Mouse (Mus musculus) midbrain, embryonic 14.5 days (tissue): ENCODE measurements around the gene Echs1. TPM values are rescaled to one million over a fixed set of nuclear protein-coding genes. Genes with fewer than 3 reads are reported as not detected.

ENCODE experiments used
- ATAC-seq: fragments of 200-750 bp; cut with Nextera tagmentation; 2 replicates; pipeline ENCODE4 v1.8.0; 2017; ENCODE audit warnings: moderate number of reproducible peaks, moderate library complexity; ENCODE audit not compliant: low FRiP score, low TSS enrichment
- DNase-seq: peaks from one replicate; pipeline ENCODE4 v3.0.0-alpha.2; 2015
- H3K27ac ChIP-seq: fragments of 300-500 bp; sonication (generic); replicated peaks from 2 replicates; pipeline ENCODE4 v1.5.1; 2014; ENCODE audit warnings: mild to moderate bottlenecking, low read depth, low read length, moderate library complexity
- H3K27me3 ChIP-seq: fragments of 300-500 bp; sonication (generic); 2 replicates; pipeline ENCODE4 v1.6.1; 2014; ENCODE audit warnings: low read length, control low read depth, mixed read lengths; ENCODE audit not compliant: control insufficient read depth, insufficient read depth
- H3K36me3 ChIP-seq: fragments of 300-500 bp; sonication (generic); 2 replicates; pipeline ENCODE4 v1.6.1; 2014; ENCODE audit warnings: low read length, control low read depth; ENCODE audit not compliant: control insufficient read depth, insufficient read depth
- H3K4me1 ChIP-seq: fragments of 300-500 bp; sonication (generic); 2 replicates; pipeline ENCODE4 v1.6.1; 2014; ENCODE audit warnings: mild to moderate bottlenecking, antibody characterized with exemption, low read length, control low read depth; ENCODE audit not compliant: control insufficient read depth, insufficient read depth
- H3K4me2 ChIP-seq: fragments of 300-500 bp; sonication (generic); 2 replicates; pipeline ENCODE4 v1.6.1; 2014; ENCODE audit warnings: mild to moderate bottlenecking, low read length, moderate library complexity
- H3K4me3 ChIP-seq: fragments of 300-500 bp; sonication (generic); replicated peaks from 2 replicates; pipeline ENCODE4 v1.5.1; 2014; ENCODE audit warnings: low read depth, low read length
- H3K9ac ChIP-seq: fragments of 300-500 bp; sonication (generic); replicated peaks from 2 replicates; pipeline ENCODE4 v1.6.1; 2014; ENCODE audit warnings: mild to moderate bottlenecking, low read length, moderate library complexity
- H3K9me3 ChIP-seq: fragments of 300-500 bp; sonication (generic); 2 replicates; pipeline ENCODE4 v1.6.1; 2016; ENCODE audit warnings: low read length, control low read depth, mixed read lengths; ENCODE audit not compliant: control insufficient read depth
- WGBS: fragments of 180-500 bp; shearing (Covaris S2); extraction: QIAGEN DNeasy Blood & Tissue Kit; methylation state at CpG from one replicate; pipeline ENCODE4 v1.1.7; 2014; 5-methylcytosine and 5-hydroxymethylcytosine counted together
- polyA plus RNA-seq: library from polyadenylated mRNA; unstranded; fragments of >200 nt; fragmentation: Nextera tagmentation; extraction: Ambion mirVana; gene quantifications from 2 replicates; pipeline ENCODE4 v1.2.1, GENCODE M21; 2014

Gene Echs1
- polyA plus RNA-seq, 1 experiment from 2014 or later: 129 TPM

DNA sequence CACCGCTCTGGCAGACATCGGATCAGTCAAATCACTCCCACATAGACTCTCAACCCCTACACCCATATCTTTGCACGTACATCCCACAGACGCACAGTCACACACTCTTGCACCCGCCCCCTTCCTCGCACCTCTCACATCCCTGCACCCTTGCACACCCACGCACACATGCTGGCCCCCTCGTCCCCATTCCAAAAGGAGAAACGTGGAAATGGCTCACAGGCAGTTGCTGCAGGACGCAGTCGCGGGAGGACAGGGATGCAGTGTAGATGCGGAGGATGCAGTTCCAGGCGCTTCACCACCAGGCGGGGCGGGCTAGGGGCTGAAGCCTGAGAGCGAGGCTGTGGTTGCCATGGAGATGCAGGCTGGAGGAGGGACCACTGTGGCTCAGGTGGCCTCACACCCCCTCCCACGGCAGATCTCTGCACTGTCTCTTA lies 34.0 kb downstream of the Echs1 start, which contains the start of gene Caly:
Gene Caly (minus strand): TSS at position 307 of the 437 bp plus-strand sequence.
- peak; percentile 96 for DNase-seq
- Histone ChIP-seq H3K4me3 (peak within 1 kb of the TSS; percentile 54), H3K36me3 (no peaks in the 10 kb centered on the region), H3K9me3 (no peaks in the 10 kb centered on the region), H3K27ac (peak within 1 kb of the TSS; percentile 91), H3K27me3 (no peaks in the 10 kb centered on the region), H3K4me1 (peaks cover 18% of the 10 kb centered on the region), H3K4me2 (peak within 1 kb of the TSS; percentile 65), H3K9ac (peak within 1 kb of the TSS; percentile 71)
- 3% methylated on average over 18 of the region's 18 CpGs for WGBS
- peak; percentile 86 for ATAC-seq

GRCm38 (mm10) chr7:140081408-140082241 lies 34.7 kb downstream of the Echs1 start:
- peak; percentile 19; the same call in 1 of the 2 replicates for ATAC-seq

DNA sequence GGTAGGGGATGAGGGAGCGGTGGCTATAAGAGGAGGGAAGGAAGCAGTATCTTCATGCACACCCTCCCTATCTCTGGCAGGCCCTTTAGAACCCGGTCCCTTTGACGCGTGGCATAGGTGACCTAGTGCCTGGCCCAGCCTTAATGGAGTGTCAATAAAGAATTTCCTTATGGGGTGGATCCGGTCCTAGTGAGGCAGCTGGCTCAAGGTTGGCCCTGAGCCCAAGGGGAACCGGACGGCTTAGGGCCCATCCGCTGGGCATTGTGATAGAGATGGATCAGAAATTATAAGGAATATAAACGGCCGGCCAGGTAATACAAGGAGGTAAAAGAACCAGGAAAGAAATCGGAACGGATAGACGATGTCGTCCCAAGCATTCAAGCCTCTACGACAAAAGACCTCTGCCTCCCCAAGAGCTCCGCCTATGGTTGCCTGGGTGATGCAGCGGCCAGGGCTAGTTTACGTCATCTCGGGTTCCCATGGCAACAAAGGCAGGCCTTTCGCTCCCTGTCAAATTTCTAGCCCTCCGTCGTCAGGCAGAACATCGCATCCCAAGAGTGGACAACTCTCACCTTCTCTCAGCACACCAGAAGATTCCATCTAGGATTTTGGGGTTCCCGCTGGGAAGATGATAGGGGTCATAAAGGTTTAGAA lies 35.6 kb downstream of the Echs1 start:
- H3K4me3 ChIP-seq: peak overlapping the region; percentile 54
- peaks cover 18% of the 10 kb centered on the region for H3K4me1 ChIP-seq
- 3% methylated on average over 24 of the region's 24 CpGs for WGBS
- H3K36me3 ChIP-seq: no peaks in the 10 kb centered on the region
- peak overlapping the region; percentile 65 for H3K4me2 ChIP-seq
- peak; percentile 97 for DNase-seq
- H3K9ac ChIP-seq: peak overlapping the region; percentile 71
- ATAC-seq: peak; percentile 85
- H3K9me3 ChIP-seq: no peaks in the 10 kb centered on the region
- H3K27me3 ChIP-seq: no peaks in the 10 kb centered on the region
- peak overlapping the region; percentile 91 for H3K27ac ChIP-seq

More at GRCm38 (mm10) chr7:140081408-140082241, 34.7 kb downstream of the Echs1 start:
- Histone ChIP-seq H3K4me1 (peaks cover 18% of the 10 kb centered on the region), H3K27ac (peak overlapping the region; percentile 91), H3K4me3 (peak overlapping the region; percentile 54), H3K9me3 (no peaks in the 10 kb centered on the region), H3K9ac (peak overlapping the region; percentile 71), H3K4me2 (peak overlapping the region; percentile 65), H3K36me3 (no peaks in the 10 kb centered on the region), H3K27me3 (no peaks in the 10 kb centered on the region)
- DNase-seq: no peak
- WGBS: 8% methylated on average over 20 of the region's 20 CpGs

GRCm38 (mm10) chr7:140078711-140079110 lies 37.6 kb downstream of the Echs1 start:
- DNase-seq (peak; percentile 89), ATAC-seq (no peak)
- Histone ChIP-seq H3K36me3 (no peaks in the 10 kb centered on the region), H3K27ac (no peak overlapping the region), H3K4me2 (peak overlapping the region; percentile 65; the same call in 1 of the 2 replicates), H3K4me1 (peaks cover 18% of the 10 kb centered on the region), H3K9ac (no peak overlapping the region), H3K9me3 (no peaks in the 10 kb centered on the region), H3K27me3 (no peaks in the 10 kb centered on the region), H3K4me3 (no peak overlapping the region)
- WGBS: 3% methylated on average over 5 of the region's 5 CpGs

GRCm38 (mm10) chr7:140077698-140078097 lies 38.6 kb downstream of the Echs1 start:
- Histone ChIP-seq H3K4me1 (peaks cover 18% of the 10 kb centered on the region), H3K4me2 (no peak overlapping the region), H3K36me3 (peaks cover 4% of the 10 kb centered on the region), H3K27ac (no peak overlapping the region), H3K27me3 (peaks cover 9% of the 10 kb centered on the region), H3K9me3 (no peaks in the 10 kb centered on the region), H3K4me3 (no peak overlapping the region), H3K9ac (no peak overlapping the region)
- no peak for ATAC-seq
- WGBS: 77% methylated on average over 6 of the region's 6 CpGs
- DNase-seq: no peak

DNA sequence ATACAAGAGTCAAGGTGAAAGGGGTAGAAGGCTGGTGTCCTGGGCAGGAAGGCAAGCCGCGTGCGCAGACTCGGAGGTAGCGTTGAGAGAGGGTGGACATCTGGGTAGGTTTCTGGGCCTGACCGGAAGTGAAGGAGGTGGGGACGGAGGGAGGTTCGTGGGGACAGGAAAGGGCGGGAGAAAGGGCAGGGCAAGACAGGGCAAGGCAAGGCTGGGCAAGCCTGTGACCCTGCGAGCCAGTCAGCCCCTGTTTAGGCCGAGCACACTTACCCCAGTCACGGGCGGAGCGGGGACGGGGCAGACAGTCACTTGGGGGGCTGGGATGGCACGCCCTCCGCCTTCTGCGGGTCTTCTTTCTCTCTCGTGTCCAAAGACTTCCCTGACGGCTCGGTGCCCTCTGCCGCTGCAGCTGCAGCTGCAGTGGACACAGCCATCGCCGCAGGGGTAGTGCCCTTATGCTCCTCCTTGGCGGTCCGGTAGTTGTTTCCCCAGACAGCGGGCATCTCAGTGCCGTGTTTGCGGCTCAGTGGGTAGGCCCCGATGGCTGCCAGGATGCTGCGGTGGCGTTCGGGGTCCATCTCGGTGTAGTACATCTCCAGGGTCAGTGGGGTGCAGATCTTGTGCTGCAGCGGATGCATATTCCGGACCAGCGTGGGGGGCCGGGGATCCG lies 46.1 kb downstream of the Echs1 start:
- peak overlapping the region; percentile 12 for H3K4me2 ChIP-seq
- H3K27ac ChIP-seq: no peak overlapping the region
- H3K9ac ChIP-seq: no peak overlapping the region
- H3K36me3 ChIP-seq: peaks cover 22% of the 10 kb centered on the region
- peak overlapping the region; percentile 12; the same call in 1 of the 2 replicates for H3K4me3 ChIP-seq
- no peaks in the 10 kb centered on the region for H3K4me1 ChIP-seq
- 26% methylated on average over 39 of the region's 39 CpGs for WGBS
- DNase-seq: no peak
- H3K9me3 ChIP-seq: no peaks in the 10 kb centered on the region
- no peak for ATAC-seq
- peaks cover 58% of the 10 kb centered on the region for H3K27me3 ChIP-seq

DNA sequence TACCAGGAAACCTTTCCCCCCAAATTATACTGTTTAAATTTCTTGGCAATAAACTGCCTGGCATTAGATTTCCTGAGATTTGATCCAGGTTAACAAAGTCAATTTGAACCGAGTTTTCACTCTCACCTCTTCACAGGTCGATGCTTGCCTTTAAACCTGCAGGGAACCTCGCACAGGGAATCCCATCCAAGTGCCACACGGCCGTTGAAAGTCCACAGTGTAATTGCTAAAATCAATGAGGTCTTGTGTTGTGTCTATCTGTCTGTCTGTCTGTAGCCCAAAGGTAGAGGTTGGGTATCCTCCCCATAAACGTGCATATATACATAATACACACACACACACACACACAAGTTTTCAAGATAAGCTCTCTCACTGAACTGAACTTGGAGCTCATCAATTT lies 48.9 kb downstream of the Echs1 start:
- H3K9me3 ChIP-seq: no peaks in the 10 kb centered on the region
- WGBS: 72% methylated on average over 6 of the region's 6 CpGs
- H3K36me3 ChIP-seq: peaks cover 15% of the 10 kb centered on the region; the same call in 1 of the 2 replicates
- no peaks in the 10 kb centered on the region for H3K4me1 ChIP-seq
- DNase-seq (no peak), ATAC-seq (no peak)
- no peak overlapping the region for H3K4me3 ChIP-seq
- no peak overlapping the region for H3K9ac ChIP-seq
- no peak overlapping the region for H3K4me2 ChIP-seq
- H3K27ac ChIP-seq: no peak overlapping the region
- peaks cover 72% of the 10 kb centered on the region for H3K27me3 ChIP-seq

DNA sequence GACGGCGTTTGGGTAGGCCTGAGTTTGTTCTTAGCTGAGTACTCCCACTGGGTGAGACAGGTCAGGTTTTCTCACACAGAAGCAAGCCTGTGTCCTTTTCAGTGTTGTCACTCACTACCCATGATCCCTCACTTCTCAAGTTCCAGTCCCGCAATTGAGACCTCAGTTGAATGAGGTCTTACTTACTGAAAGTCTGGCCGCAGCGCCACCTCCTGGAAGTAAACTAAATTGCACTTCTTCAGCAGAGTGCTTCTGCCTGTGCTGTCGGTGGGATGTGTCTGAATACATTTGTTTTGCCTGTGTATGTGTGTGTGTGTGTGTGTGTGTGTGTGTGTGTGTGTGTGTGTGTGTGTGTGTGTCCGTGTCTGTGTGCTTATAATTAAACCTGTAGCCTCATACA lies 53.2 kb downstream of the Echs1 start:
- DNase-seq: peak; percentile 88
- Histone ChIP-seq H3K36me3 (no peaks in the 10 kb centered on the region), H3K9ac (no peak overlapping the region), H3K27ac (no peak overlapping the region), H3K4me3 (no peak overlapping the region), H3K4me1 (peaks cover 40% of the 10 kb centered on the region), H3K27me3 (peaks cover 51% of the 10 kb centered on the region), H3K4me2 (no peak overlapping the region), H3K9me3 (no peaks in the 10 kb centered on the region)
- WGBS: 15% methylated on average over 7 of the region's 7 CpGs
- ATAC-seq: no peak
